Mouse (Mus musculus): ENCODE measurements around the gene Scaf8. TPM values are rescaled to one million over a fixed set of nuclear protein-coding genes. Genes with fewer than 3 reads are reported as not detected.
"Not testable (repeated sequence)": the region's sequence is repeated elsewhere in the genome, so short reads cannot be mapped to it uniquely, and the experiment has no call there.

Gene Scaf8
- polyA plus RNA-seq, 1 experiment: 32.4 TPM

DNA sequence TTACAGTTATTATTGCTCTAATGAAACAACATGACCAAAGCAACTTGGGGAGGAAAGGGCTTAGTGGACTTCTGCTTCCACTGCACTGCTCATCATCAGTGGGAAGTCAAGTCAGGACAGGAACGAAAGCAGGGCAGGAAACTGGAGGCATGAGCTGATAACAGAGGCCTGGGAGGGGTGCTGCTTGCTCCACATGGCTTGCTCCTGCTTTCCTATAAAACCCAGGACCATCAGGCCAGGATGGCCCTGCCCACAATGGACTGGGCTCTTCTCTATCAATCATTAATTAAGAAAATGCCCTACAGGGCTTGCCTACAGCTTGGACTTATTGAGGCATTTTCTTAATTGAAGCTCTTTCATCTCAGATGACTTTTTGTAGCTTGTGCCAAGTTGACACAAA is 34.8 kb downstream of the Scaf8 start:
- Histone ChIP-seq H3K4me3 (ENCODE audit: insufficient read depth, low read length) (no peak overlapping the region), H3K27ac (ENCODE audit: insufficient read depth, low read length) (no peak overlapping the region), H3K4me1 (ENCODE audit: control insufficient read depth, insufficient read depth, low read length) (no peaks in the 10 kb centered on the region)
- TF ChIP-seq CTCF (IDR thresholded peaks at IDR 0.05; ENCODE audit: extremely low read depth, insufficient read depth, low read length) (no peak), POLR2A (IDR thresholded peaks at IDR 0.05; ENCODE audit: extremely low read depth, insufficient read depth, low read length) (no peak)

DNA sequence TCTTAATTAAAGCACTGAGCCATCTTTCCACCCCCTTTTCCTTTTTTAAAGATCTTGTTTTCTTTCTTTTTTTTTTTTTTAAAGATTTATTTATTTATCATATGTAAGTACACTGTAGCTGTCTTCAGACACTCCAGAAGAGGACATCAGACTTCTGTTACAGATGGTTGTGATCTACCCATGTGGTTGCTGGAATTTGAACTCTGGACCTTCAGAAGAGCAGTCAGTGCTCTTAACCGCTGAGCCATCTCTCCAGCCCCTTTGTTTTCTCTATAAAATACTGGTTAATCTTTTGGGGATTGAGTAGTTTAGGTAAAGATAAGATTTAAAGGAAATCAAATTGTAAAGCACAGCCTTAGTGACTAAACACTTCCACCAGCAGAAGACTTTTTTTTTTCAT is 35.9 kb downstream of the Scaf8 start:
- H3K4me1 ChIP-seq (ENCODE audit: control insufficient read depth, insufficient read depth, low read length); H3K27ac ChIP-seq (ENCODE audit: insufficient read depth, low read length); H3K4me3 ChIP-seq (ENCODE audit: insufficient read depth, low read length): not testable (repeated sequence)

DNA sequence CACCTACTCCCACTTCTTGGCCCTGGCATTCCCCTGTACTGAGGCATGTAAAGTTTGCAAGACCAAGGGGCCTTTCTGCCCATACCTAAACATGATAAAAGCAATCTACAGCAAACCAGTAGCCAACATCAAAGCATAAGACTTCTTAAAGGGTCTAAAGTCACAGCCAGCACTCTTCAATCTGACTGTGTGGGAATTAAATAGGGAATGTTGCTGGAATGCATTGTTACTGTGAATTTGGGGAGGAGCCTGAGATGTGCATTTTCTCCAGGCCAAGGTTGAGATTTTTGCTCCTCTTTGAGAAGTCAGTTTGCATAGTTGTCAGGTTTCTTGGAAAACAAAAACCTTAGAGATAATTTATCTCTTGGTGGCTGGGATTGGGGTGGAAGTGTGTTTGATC is 36.4 kb downstream of the Scaf8 start:
- TF ChIP-seq CTCF (IDR thresholded peaks at IDR 0.05; ENCODE audit: extremely low read depth, insufficient read depth, low read length): no peak
- TF ChIP-seq POLR2A (IDR thresholded peaks at IDR 0.05; ENCODE audit: extremely low read depth, insufficient read depth, low read length): no peak
- no peaks in the 10 kb centered on the region for H3K4me1 ChIP-seq (ENCODE audit: control insufficient read depth, insufficient read depth, low read length)
- H3K4me3 ChIP-seq (ENCODE audit: insufficient read depth, low read length): no peak overlapping the region
- no peak overlapping the region for H3K27ac ChIP-seq (ENCODE audit: insufficient read depth, low read length)

- not testable (repeated sequence) for H3K27ac ChIP-seq (ENCODE audit: insufficient read depth, low read length); H3K4me1 ChIP-seq (ENCODE audit: control insufficient read depth, insufficient read depth, low read length); H3K4me3 ChIP-seq (ENCODE audit: insufficient read depth, low read length)
These were observed 41.4 kb downstream of the Scaf8 start for GRCm38 (mm10) chr17:3156176-3156575.

GRCm38 (mm10) chr17:3157016-3157415 is 42.2 kb downstream of the Scaf8 start:
- Histone ChIP-seq H3K4me1 (ENCODE audit: control insufficient read depth, insufficient read depth, low read length) (no peaks in the 10 kb centered on the region), H3K27ac (ENCODE audit: insufficient read depth, low read length) (no peak overlapping the region), H3K4me3 (ENCODE audit: insufficient read depth, low read length) (no peak overlapping the region)
- TF ChIP-seq CTCF (IDR thresholded peaks at IDR 0.05; ENCODE audit: extremely low read depth, insufficient read depth, low read length): no peak

DNA sequence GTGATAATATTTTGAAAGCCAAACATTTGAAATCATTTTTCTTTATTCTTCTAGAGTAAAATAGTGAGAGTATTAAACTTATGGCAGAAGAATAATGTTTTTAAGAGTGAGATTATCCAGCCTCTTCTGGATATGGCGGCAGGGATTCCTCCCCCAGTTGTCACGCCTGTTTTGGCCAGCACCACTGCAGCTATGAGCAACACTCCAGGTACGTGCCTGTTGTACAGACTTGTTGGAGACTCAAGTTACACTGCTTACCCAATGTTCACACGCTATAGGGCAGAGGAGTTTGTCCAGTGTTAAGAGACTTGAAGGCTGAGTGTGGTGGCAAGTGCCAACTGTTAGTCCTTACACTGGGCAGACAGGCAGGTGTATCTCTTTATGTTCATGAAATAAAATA is 48.1 kb downstream of the Scaf8 start:
- Histone ChIP-seq H3K4me1 (ENCODE audit: control insufficient read depth, insufficient read depth, low read length) (no peaks in the 10 kb centered on the region), H3K27ac (ENCODE audit: insufficient read depth, low read length) (no peak overlapping the region), H3K4me3 (ENCODE audit: insufficient read depth, low read length) (no peak overlapping the region)
- TF ChIP-seq CTCF (IDR thresholded peaks at IDR 0.05; ENCODE audit: extremely low read depth, insufficient read depth, low read length) (no peak), POLR2A (IDR thresholded peaks at IDR 0.05; ENCODE audit: extremely low read depth, insufficient read depth, low read length) (no peak)

DNA sequence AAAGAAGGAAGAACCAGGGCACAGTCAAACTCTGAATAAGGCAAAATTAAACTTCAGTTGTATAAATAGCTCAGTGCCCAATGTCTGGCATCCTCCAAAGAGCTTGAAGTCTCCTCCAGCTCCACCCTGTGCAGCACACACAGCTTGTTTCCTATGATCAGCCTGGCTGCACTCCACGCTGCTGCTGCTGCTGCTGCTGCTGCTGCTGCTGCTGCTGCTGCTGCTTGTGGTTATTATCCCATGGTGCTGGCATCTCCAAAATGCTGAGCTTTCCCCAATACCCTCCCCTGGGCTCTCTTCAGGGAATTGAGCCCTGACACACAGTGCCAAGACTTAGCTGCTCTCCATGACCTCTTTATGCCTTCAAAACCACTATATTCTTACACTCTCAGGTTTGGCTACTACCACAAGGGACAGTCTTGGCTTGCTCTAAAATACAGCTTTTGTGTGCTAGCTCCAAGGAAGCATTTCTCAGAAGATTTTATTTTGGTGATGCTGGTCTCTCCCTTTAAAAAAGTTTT is 65.7 kb downstream of the Scaf8 start:
- not testable (repeated sequence) for H3K4me3 ChIP-seq (ENCODE audit: insufficient read depth, low read length); H3K4me1 ChIP-seq (ENCODE audit: control insufficient read depth, insufficient read depth, low read length); H3K27ac ChIP-seq (ENCODE audit: insufficient read depth, low read length)

- H3K4me1 ChIP-seq (ENCODE audit: control insufficient read depth, insufficient read depth, low read length); H3K27ac ChIP-seq (ENCODE audit: insufficient read depth, low read length); H3K4me3 ChIP-seq (ENCODE audit: insufficient read depth, low read length): not testable (repeated sequence)
These were observed 80.7 kb downstream of the Scaf8 start for GRCm38 (mm10) chr17:3195483-3195882.

DNA sequence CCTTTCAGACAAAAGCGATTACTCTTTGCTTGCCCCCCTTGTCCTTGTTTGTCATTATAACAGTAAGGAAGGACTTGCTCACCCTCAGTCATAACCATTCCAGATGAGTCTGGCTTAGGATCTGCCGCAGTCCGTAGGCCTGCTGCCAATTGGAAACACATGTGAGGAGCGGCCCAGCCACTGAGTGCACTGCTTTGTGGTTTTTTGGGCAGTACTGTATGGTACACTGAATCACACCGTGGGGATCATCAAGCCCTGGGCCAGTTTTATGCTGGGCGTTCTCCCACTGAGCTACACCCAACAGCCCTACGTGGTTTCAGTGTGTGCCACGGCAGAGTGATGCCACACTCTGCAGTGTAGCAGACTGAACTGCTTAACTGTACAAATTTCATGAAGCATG is 85.6 kb downstream of the Scaf8 start:
- Histone ChIP-seq H3K4me3 (ENCODE audit: insufficient read depth, low read length) (no peak overlapping the region), H3K27ac (ENCODE audit: insufficient read depth, low read length) (no peak overlapping the region), H3K4me1 (ENCODE audit: control insufficient read depth, insufficient read depth, low read length) (no peaks in the 10 kb centered on the region; the same call in 1 of the 2 replicates)
- TF ChIP-seq CTCF (IDR thresholded peaks at IDR 0.05; ENCODE audit: extremely low read depth, insufficient read depth, low read length): no peak
- no peak for TF ChIP-seq POLR2A (IDR thresholded peaks at IDR 0.05; ENCODE audit: extremely low read depth, insufficient read depth, low read length)

DNA sequence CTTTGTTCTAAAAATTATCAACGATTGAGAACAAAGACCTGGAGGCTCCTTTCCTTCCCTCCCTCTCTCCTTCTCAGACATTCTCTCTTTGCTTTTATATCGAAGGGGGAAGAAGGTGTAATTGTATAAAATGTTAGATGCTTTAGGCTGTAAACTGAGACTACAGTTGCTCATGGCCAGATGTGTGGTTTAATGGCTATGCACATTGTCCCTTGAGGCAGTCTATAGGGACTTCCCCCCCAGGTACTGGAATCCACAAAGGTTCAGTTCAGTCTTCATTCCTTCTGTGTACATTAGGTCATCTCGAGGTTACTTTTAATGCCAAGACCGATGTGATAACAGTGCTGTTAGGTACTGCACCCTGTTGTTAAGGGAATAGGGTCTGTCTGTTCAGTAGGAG is 89.1 kb downstream of the Scaf8 start:
- Histone ChIP-seq H3K4me3 (ENCODE audit: insufficient read depth, low read length) (no peak overlapping the region), H3K27ac (ENCODE audit: insufficient read depth, low read length) (no peak overlapping the region), H3K4me1 (ENCODE audit: control insufficient read depth, insufficient read depth, low read length) (peaks cover 8% of the 10 kb centered on the region)
- TF ChIP-seq CTCF (IDR thresholded peaks at IDR 0.05; ENCODE audit: extremely low read depth, insufficient read depth, low read length): no peak
- TF ChIP-seq POLR2A (IDR thresholded peaks at IDR 0.05; ENCODE audit: extremely low read depth, insufficient read depth, low read length): no peak

DNA sequence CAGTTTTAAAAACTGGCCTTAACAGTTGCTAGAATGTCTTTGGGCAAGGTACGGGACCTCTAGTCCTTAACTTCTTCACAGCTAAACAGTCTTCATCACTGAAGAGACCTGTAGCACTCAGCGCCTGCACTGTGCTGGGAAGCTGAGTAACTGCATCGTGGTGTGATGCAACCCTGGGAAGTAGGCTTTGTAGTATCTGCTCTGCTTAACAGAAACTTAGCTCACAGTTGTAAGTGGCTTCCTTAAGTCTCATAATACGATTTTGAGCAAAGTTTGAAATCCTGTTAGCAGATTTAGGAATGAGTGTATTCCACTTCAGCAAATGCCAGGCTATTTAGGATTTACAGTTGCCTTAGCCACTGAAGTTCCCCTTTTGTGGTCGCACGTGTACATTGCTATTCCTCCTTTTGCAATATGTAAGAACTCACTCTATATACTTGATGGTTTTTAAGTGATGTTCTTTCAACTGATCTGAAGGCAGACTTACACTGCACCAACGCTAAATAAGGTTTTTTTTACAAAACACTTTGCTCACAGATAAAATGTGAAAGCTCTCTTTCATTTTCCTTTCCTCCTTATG is 90.1 kb downstream of the Scaf8 start:
- no peak for TF ChIP-seq CTCF (IDR thresholded peaks at IDR 0.05; ENCODE audit: extremely low read depth, insufficient read depth, low read length)
- TF ChIP-seq POLR2A (IDR thresholded peaks at IDR 0.05; ENCODE audit: extremely low read depth, insufficient read depth, low read length): no peak

More for the DNA sequence above, 90.1 kb downstream of the Scaf8 start:
- peaks cover 10% of the 10 kb centered on the region for H3K4me1 ChIP-seq (ENCODE audit: control insufficient read depth, insufficient read depth, low read length)
- no peak overlapping the region for H3K27ac ChIP-seq (ENCODE audit: insufficient read depth, low read length)
- H3K4me3 ChIP-seq (ENCODE audit: insufficient read depth, low read length): no peak overlapping the region

All from cortical plate, adult 2 months (tissue).